Mouse (Mus musculus) limb, embryonic 14.5 days (tissue): ENCODE data around the gene Hk1. TPM values are rescaled to one million over a fixed set of nuclear protein-coding genes. Genes with fewer than 3 reads are reported as not detected.
A peak's percentile ranks its signal among the peaks of the same experiment; 100 is the strongest.

Experiments
- ATAC-seq: fragments of 200-750 bp; cut with Nextera tagmentation; 2 replicates; pipeline ENCODE4 v1.8.0; 2017; ENCODE audit warnings: low read depth, moderate number of reproducible peaks, moderate TSS enrichment; ENCODE audit not compliant: low FRiP score
- DNase-seq: peaks from one replicate; pipeline ENCODE4 v3.0.0-alpha.2; 2015; ENCODE audit warnings: low spot score
- H3K27ac ChIP-seq: fragments of 300-500 bp; sonication (generic); replicated peaks from 2 replicates; pipeline ENCODE4 v1.5.1; 2014; ENCODE audit warnings: low read depth, mild to moderate bottlenecking, low read length, moderate library complexity, mixed read lengths
- H3K27me3 ChIP-seq: fragments of 300-500 bp; sonication (generic); 2 replicates; pipeline ENCODE4 v1.6.1; 2014; ENCODE audit warnings: low read length, mixed read lengths; ENCODE audit not compliant: control insufficient read depth, insufficient read depth
- H3K36me3 ChIP-seq: fragments of 300-500 bp; sonication (generic); 2 replicates; pipeline ENCODE4 v1.6.1; 2014; ENCODE audit warnings: mild to moderate bottlenecking, low read length, moderate library complexity, mixed read lengths; ENCODE audit not compliant: control insufficient read depth, insufficient read depth
- H3K4me1 ChIP-seq: fragments of 300-500 bp; sonication (generic); 2 replicates; pipeline ENCODE4 v1.6.1; 2014; ENCODE audit warnings: antibody characterized with exemption, low read length, mixed read lengths; ENCODE audit not compliant: control insufficient read depth, insufficient read depth
- H3K4me2 ChIP-seq: fragments of 300-500 bp; sonication (generic); replicated peaks from 2 replicates; pipeline ENCODE4 v1.6.1; 2014; ENCODE audit warnings: low read depth, mild to moderate bottlenecking, low read length, moderate library complexity; ENCODE audit not compliant: severe bottlenecking
- H3K4me3 ChIP-seq: fragments of 300-500 bp; sonication (generic); replicated peaks from 2 replicates; pipeline ENCODE4 v1.5.1; 2014; ENCODE audit warnings: low read length
- H3K9ac ChIP-seq: fragments of 300-500 bp; sonication (generic); 2 replicates; pipeline ENCODE4 v1.6.1; 2014; ENCODE audit warnings: mild to moderate bottlenecking, low read depth, low read length, moderate library complexity; ENCODE audit not compliant: severe bottlenecking
- H3K9me3 ChIP-seq: fragments of 300-500 bp; sonication (generic); 2 replicates; pipeline ENCODE4 v1.6.1; 2016; ENCODE audit warnings: low read length; ENCODE audit not compliant: control insufficient read depth
- POLR2A ChIP-seq: fragments of 200-500 bp; IDR thresholded peaks from 2 replicates; pipeline ENCODE4 v1.8.0; 2012; ENCODE audit warnings: inconsistent platforms, mild to moderate bottlenecking, moderate library complexity, borderline replicate concordance; ENCODE audit not compliant: insufficient read depth, insufficient read length; ENCODE audit errors: extremely low read depth
- WGBS: fragments of 180-500 bp; shearing (Covaris S2); extraction: QIAGEN DNeasy Blood & Tissue Kit; methylation state at CpG from one replicate; pipeline ENCODE4 v1.1.7; 2014; 5-methylcytosine and 5-hydroxymethylcytosine counted together
- polyA plus RNA-seq, 2 experiments: library from polyadenylated mRNA; depleted of rRNA in 1 of 2; stranded (reverse) in 1 of 2; unstranded in 1 of 2; fragments of >200 nt; fragmentation: Nextera tagmentation in 1 of 2; extraction: Ambion mirVana in 1 of 2; gene quantifications; 2 replicates each; pipeline versions ENCODE4 v1.2.1 to v1.2.3; 2012 to 2014

The Hk1 gene
- polyA plus RNA-seq, 2 experiments = 29.2 to 32.1 TPM

DNA sequence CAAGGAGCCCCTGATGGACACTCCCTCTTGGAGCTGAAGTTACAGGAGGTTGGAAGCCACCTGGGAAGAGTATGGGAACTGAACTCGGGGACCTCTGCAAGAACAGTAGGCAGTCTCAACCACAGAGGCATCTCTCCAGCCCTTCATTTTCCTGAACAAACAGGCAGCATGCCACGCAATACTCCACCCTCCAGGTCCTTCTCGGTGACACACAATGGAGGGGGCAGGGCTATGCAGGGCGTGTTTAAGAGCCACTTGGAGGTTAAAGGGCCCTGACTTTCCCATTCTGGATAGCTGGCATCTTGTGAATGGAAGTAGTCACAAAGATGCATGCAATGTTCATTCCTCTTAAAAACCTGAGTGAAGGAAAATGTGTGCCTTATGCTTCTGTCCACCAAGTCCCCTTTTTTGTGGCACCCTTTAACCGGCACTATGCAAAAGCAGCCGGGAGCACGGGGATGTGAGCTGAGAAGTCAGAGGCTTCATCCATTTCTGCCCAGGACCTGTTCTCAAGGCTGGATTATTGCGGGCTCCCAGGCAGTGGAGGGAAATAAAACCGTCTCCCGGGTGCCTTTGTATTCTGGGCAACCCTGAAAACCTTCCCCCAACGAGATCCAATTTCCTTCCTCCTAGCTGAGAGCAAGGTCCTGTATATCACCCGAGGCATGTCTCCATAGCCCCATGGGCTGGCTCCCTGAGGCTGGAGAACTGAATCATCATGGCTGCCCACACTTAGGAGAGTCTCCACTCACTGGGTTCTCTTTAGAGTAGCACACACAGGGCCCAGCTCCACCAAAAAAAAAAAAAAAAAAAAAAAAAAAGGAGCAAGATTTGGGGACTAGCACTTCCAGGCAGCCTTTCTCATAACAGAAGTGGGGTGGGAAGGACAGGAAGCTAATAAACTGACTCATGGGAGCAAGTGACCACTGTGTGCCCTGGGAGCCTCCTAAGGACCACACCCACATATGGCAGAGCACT, 42.8 kb downstream of the Hk1 start:
- H3K27ac ChIP-seq = peak overlapping the region; percentile 10
- ATAC-seq (no peak), DNase-seq (no peak)
- no peak overlapping the region; the same call in 1 of the 2 replicates for H3K4me2 ChIP-seq
- no peak overlapping the region for H3K9ac ChIP-seq
- H3K27me3 ChIP-seq = no peaks in the 10 kb centered on the region
- no peak overlapping the region for H3K4me3 ChIP-seq
- H3K4me1 ChIP-seq = peaks cover 33% of the 10 kb centered on the region
- H3K36me3 ChIP-seq = no peaks in the 10 kb centered on the region
- H3K9me3 ChIP-seq = no peaks in the 10 kb centered on the region
- no peak for TF ChIP-seq POLR2A
- 25% methylated on average over 12 of the region's 12 CpGs for WGBS

DNA sequence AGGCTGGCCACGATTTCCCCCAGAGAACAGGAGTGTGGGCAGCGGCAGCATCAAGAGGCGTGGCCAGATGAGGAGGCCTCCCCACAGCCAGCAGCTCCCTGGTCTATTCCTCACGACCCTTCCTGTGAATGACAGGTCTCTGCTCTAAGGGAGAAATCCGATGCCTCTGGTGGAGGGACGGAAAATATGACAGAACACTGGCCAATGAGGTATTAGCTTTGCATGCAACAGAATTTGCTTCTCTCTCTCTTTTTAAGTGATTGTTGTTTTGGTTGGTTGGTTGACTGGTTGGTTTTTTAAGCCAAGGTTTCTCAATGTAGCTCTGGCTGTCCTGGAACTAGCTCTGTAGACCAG, 44.3 kb downstream of the Hk1 start:
- H3K9me3 ChIP-seq = no peaks in the 10 kb centered on the region
- H3K27me3 ChIP-seq = no peaks in the 10 kb centered on the region
- H3K4me3 ChIP-seq = no peak overlapping the region
- no peak for TF ChIP-seq POLR2A
- no peak overlapping the region for H3K27ac ChIP-seq
- ATAC-seq (no peak), DNase-seq (peak; percentile 42)
- H3K4me2 ChIP-seq = no peak overlapping the region
- no peaks in the 10 kb centered on the region for H3K36me3 ChIP-seq
- H3K9ac ChIP-seq = no peak overlapping the region
- WGBS = 20% methylated on average over 6 of the region's 6 CpGs
- H3K4me1 ChIP-seq = peaks cover 27% of the 10 kb centered on the region

DNA sequence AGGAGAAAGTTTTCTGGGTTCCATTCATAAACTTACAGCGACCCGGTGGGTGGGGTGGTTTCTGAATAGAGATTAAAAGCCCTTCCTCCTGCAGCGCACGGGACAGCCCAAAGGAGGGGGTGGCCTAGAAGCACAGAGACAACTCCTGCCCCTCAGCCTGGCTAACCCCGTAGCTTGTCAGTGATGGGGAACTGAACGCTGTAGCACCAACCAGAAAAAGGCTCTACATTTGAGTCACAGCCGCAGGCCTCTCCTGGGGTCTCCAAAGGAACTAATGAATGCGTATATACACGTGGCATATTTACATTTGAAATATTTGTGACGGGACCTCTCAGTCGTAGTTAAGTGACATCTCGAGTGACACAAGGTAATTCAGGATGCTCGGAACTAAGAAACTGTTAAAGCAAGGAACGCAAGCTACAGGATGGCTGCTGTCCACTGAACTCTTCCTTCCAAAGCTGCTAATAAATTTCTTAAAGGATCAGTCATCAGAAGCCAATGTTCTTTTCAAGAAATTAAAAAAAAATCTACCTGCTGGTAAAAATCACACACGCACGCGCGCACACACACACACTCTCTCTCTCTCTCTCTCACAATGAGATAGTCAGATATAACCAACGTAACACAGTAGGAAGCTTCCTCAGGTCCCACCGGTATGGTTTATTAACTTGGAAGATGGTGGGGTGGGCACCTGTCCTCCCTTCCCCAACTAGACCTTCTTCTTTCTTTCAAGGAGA, 44.9 kb downstream of the Hk1 start:
- DNase-seq = no peak
- WGBS = 62% methylated on average over 20 of the region's 20 CpGs
- H3K4me2 ChIP-seq = no peak overlapping the region
- H3K27me3 ChIP-seq = no peaks in the 10 kb centered on the region
- no peak for TF ChIP-seq POLR2A
- no peaks in the 10 kb centered on the region for H3K9me3 ChIP-seq
- no peak overlapping the region for H3K27ac ChIP-seq
- H3K4me3 ChIP-seq = no peak overlapping the region
- peaks cover 27% of the 10 kb centered on the region for H3K4me1 ChIP-seq
- no peak overlapping the region for H3K9ac ChIP-seq
- H3K36me3 ChIP-seq = no peaks in the 10 kb centered on the region
- no peak for ATAC-seq

DNA sequence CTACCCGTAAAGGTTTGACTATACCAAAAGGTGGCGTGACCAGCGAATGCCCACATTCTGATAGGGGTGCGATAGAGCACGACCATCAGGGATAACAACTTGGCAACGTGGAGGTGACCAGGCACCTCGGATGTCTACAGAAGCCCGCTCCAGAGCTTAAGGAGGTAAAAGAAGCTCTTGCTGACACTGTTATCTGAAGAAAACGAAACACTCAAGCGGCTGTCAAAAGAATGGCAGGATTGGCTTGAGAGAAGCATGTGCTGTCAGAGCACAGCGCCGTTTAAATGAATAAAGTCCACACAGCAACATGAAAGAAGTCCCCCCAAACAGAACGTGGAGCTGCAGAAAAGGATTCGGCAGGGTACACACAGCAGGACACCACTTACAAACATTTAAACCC, 46.4 kb downstream of the Hk1 start:
- no peaks in the 10 kb centered on the region for H3K36me3 ChIP-seq

DNA sequence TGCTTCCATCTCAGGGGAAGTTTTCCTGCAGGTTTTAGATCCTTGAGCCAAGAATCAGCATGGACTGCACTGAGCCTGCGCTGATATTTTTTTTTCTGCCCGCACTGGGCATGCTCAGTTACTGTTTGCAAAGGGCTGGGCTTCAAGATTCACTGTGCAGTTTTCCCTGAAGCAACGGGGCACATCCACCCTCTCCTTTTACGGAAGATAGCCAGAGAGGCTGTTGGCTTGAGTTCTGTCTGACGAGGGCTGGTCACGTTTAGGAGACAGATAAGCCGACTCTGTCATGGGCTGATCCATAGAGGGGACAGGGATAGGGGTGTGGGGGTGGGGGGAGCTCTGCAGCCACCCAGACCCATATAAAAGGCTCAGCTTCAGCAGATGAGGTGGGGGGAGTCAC, 47.2 kb downstream of the Hk1 start:
- H3K27me3 ChIP-seq = no peaks in the 10 kb centered on the region
- H3K4me1 ChIP-seq = peaks cover 16% of the 10 kb centered on the region
- peak overlapping the region; percentile 28 for H3K4me2 ChIP-seq
- TF ChIP-seq POLR2A = no peak
- H3K36me3 ChIP-seq = no peaks in the 10 kb centered on the region
- peak overlapping the region; percentile 3; the same call in 1 of the 2 replicates for H3K9ac ChIP-seq
- H3K9me3 ChIP-seq = no peaks in the 10 kb centered on the region
- H3K4me3 ChIP-seq = no peak overlapping the region
- ATAC-seq (no peak), DNase-seq (peak; percentile 19)
- WGBS = 41% methylated on average over 7 of the region's 7 CpGs
- H3K27ac ChIP-seq = no peak overlapping the region

More for the DNA sequence above, 46.4 kb downstream of the Hk1 start:
- H3K27me3 ChIP-seq = no peaks in the 10 kb centered on the region
- no peaks in the 10 kb centered on the region for H3K9me3 ChIP-seq
- no peak for DNase-seq
- no peak overlapping the region for H3K9ac ChIP-seq
- no peak for ATAC-seq
- H3K27ac ChIP-seq = no peak overlapping the region
- TF ChIP-seq POLR2A = no peak
- 77% methylated on average over 14 of the region's 14 CpGs for WGBS
- H3K4me2 ChIP-seq = no peak overlapping the region
- peaks cover 20% of the 10 kb centered on the region for H3K4me1 ChIP-seq
- H3K4me3 ChIP-seq = no peak overlapping the region
